Mouse (Mus musculus) erythroblast, embryonic 14.5 days (primary cell): ENCODE results near the gene Tpx2.

ENCODE experiments used
- GATA1 ChIP-seq: IDR thresholded peaks from 2 replicates; pipeline ENCODE4 v1.6.1; 2012; ENCODE audit warnings: low read length, inconsistent platforms, mixed read lengths
- TAL1 ChIP-seq: IDR thresholded peaks from 3 replicates; pipeline ENCODE4 v1.6.1; 2012; ENCODE audit warnings: low read length, inconsistent platforms, mixed read lengths

DNA sequence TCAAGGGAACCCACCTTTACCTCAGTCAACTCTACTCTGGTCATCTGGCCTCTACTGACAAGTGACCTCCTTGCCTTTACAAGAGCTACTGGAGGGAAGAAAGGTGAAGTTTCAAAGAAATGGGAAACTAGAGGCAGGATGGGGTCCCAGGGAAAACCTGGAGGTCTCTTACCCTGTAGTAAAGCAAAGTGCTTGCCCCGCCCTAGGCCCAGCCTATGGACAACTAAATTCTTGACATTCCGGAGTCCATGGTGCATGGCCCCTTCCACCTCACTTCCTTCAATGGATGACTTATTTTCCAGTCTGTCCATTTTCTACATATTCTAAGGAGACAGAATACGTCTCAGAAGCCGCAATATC, 19.8 kb upstream of the Tpx2 start:
- TF ChIP-seq TAL1 (no peak), GATA1 (no peak)
